In genomic region chr19:53704895-53705823, GRCm38 (mm10) we compare ENCODE assay signal across 8 mouse cellular contexts. TPM values are rescaled to one million over a fixed set of nuclear protein-coding genes. Genes with fewer than 3 reads are reported as not detected.
DNase-seq lines count a peak whose midpoint lies in the region; ATAC-seq and TF ChIP-seq lines count a peak whose summit lies in the region.

No protein-coding gene starts in this region.

- peak; percentile 92 for ATAC-seq in forebrain, embryonic 15.5 days (replicated peaks)

- peaks cover 0 to 9% of the 10 kb centered on the region in 2 experiments; a peak in 3 of 4 replicates for H3K4me1 ChIP-seq in ES-E14 (ENCODE audit: control insufficient read depth in 2 of 2, insufficient read depth in 2 of 2, low read length in 2 of 2, poor library complexity in 1 of 2)
- peaks cover 3% of the 10 kb centered on the region; the same call in 1 of the 2 replicates for H3K4me1 ChIP-seq in forebrain, embryonic 15.5 days

- H3K9me3 ChIP-seq in ES-E14 (ENCODE audit: control insufficient read depth, insufficient read depth, low read depth, low read length): no peaks in the 10 kb centered on the region
- no peaks in the 10 kb centered on the region for H3K9me3 ChIP-seq in forebrain, embryonic 15.5 days

- in situ Hi-C loops in ES-E14 (cut with MboI; ENCODE audit: low sequenced_read_pairs in 2 of 2, unreplicated experiment in 2 of 2): no loop called here

- no peak overlapping the region; the same call in 1 of the 2 replicates for H3K27ac ChIP-seq in ES-E14 (ENCODE audit: insufficient read depth, low read depth, low read length, poor library complexity, severe bottlenecking)
- H3K27ac ChIP-seq in forebrain, embryonic 15.5 days (replicated peaks): no peak overlapping the region

- peak overlapping the region; percentile 54 for H3K4me2 ChIP-seq in forebrain, embryonic 15.5 days (replicated peaks)

- H3K4me3 ChIP-seq in ES-E14 (ENCODE audit: insufficient read depth in 1 of 2, low read depth in 1 of 2, low read length in 2 of 2, poor library complexity in 1 of 2, severe bottlenecking in 1 of 2): peak overlapping the region; percentile 60 to 63
- peak overlapping the region; percentile 44 for H3K4me3 ChIP-seq in forebrain, embryonic 15.5 days

- peak; percentile 63 for DNase-seq in ES-E14 (ENCODE audit: low read depth, low spot score)
- DNase-seq in cerebellum, adult 11 months: peak; percentile 19
- peak; percentile 42 for DNase-seq in induced T-regulatory cell, adult 2 months (ENCODE audit: low read depth)
- peak; percentile 52 for DNase-seq in left cerebral cortex, adult 11 months (ENCODE audit: low spot score)
- peak; percentile 76 for DNase-seq in lung, postnatal 10 days
- peak; percentile 11 for DNase-seq in retina, adult 2 months (ENCODE audit: low read depth, low spot score)
- peak; percentile 85 for DNase-seq in thymus, postnatal 4 days

- 2% methylated on average over 29 of the region's 29 CpGs for WGBS in forebrain, embryonic 15.5 days

- H3K36me3 ChIP-seq in ES-E14 (ENCODE audit: control insufficient read depth, insufficient read depth, low read length, poor library complexity, severe bottlenecking): no peaks in the 10 kb centered on the region
- no peaks in the 10 kb centered on the region for H3K36me3 ChIP-seq in forebrain, embryonic 15.5 days

- H3K9ac ChIP-seq in ES-E14 (ENCODE audit: insufficient read depth, low read depth, low read length, poor library complexity, severe bottlenecking): peak overlapping the region; percentile 62
- H3K9ac ChIP-seq in forebrain, embryonic 15.5 days (replicated peaks): peak overlapping the region; percentile 43

- H3K27me3 ChIP-seq in forebrain, embryonic 15.5 days: no peaks in the 10 kb centered on the region

TF ChIP-seq in ES-E14, 5 proteins besides CTCF, POLR2A, EP300 and RAD21:
- no peak for TF ChIP-seq HCFC1 (IDR thresholded peaks at IDR 0.05; ENCODE audit: borderline replicate concordance, insufficient read depth, low read length)
- no peak for TF ChIP-seq CHD2 (IDR thresholded peaks at IDR 0.05; ENCODE audit: low read depth, low read length)
- no peak for TF ChIP-seq ZNF384 (IDR thresholded peaks at IDR 0.05; ENCODE audit: low read depth, low read length)
- no peak for TF ChIP-seq MAFK (IDR thresholded peaks at IDR 0.05; ENCODE audit: insufficient read depth, low read depth, low read length)
- TF ChIP-seq ZC3H11A (IDR thresholded peaks at IDR 0.05; ENCODE audit: borderline replicate concordance, low read depth, low read length): no peak

RNA-seq across cellular contexts. Expression of gene Rbm20, which starts 28.1 kb away (rescaled TPM):
- total RNA-seq in ES-E14 (2012; rRNA removed): 1.4 and 2.5 TPM in 2 replicates
- polyA plus RNA-seq in forebrain, embryonic 15.5 days (2015; fragmentation: Nextera tagmentation; extraction: Ambion mirVana): 4.9 and 6.1 TPM in 2 replicates

Comparison
In these comparisons a context has a peak if more than half of its experiments do, and no peak if none do; other contexts are left out.
1. DNase-seq: peak in every context shown above with its lines; median percentile 85 in thymus, postnatal 4 days; 76 in lung, postnatal 10 days; 63 in ES-E14; 52 in left cerebral cortex, adult 11 months; 42 in induced T-regulatory cell, adult 2 months; 19 in cerebellum, adult 11 months; 11 in retina, adult 2 months.